18 mouse cellular contexts compared by ENCODE assay signal in the genomic region with DNA sequence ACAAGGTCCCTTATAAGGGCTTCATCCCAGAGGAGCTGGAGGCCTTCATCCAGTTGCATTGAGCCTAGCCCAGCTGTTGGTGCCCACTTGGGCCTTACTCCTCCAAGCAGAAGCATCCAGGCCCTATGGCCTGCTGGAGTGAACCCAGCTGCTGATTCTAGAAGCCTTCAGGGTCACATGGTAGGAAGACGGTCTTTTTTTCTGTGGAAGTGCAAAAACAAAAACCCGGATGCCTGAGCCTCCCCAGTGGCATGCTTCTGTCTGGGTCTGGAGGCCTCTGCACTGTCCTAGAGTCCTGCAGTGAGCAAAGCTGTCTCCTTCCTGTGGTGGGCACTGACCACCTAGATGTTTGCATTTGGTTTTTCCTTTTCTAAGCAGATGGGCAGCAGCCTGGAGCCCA. TPM values are rescaled to one million over a fixed set of nuclear protein-coding genes. Genes with fewer than 3 reads are reported as not detected.
DNase-seq lines count a peak whose midpoint lies in the region; ATAC-seq and TF ChIP-seq lines count a peak whose summit lies in the region.
"Not testable (repeated sequence)": the region's sequence is repeated elsewhere in the genome, so short reads cannot be mapped to it uniquely, and the experiment has no call there.
"Had no signal": no experiment of that assay in that cellular context is flagged by ENCODE, and none has a peak within 500 bp of the region (broad histone marks: within the 10 kb centered on the region; RNA-seq: fewer than 3 reads in every experiment).

No protein-coding gene starts in this region.

- not testable (repeated sequence) for H3ac ChIP-seq in myocyte (ENCODE audit: control insufficient read depth, insufficient read length)

- H3K27ac ChIP-seq in cortical plate, adult 2 months (ENCODE audit: insufficient read depth, low read length); heart, embryonic 16.5 days (ENCODE audit: low read length); intestine, embryonic 16.5 days (ENCODE audit: low read length); limb, embryonic 13.5 days; lung, embryonic 15.5 days: not testable (repeated sequence)
- peak overlapping the region; percentile 98 for H3K27ac ChIP-seq in gastrocnemius, adult 2 months

- not testable (repeated sequence) for DNase-seq in gastrocnemius, adult 2 months

- peaks cover 22% of the 10 kb centered on the region for H3K36me3 ChIP-seq in heart, embryonic 16.5 days (ENCODE audit: control insufficient read depth, insufficient read depth)
- H3K36me3 ChIP-seq in intestine, embryonic 16.5 days (ENCODE audit: control insufficient read depth, insufficient read depth, low read length) = peaks cover 13% of the 10 kb centered on the region
- peaks cover 53% of the 10 kb centered on the region for H3K36me3 ChIP-seq in limb, embryonic 13.5 days
- peaks cover 42% of the 10 kb centered on the region for H3K36me3 ChIP-seq in lung, embryonic 15.5 days
- not testable (repeated sequence) for H3K36me3 ChIP-seq in myocyte (ENCODE audit: control insufficient read depth, insufficient read depth)

- peaks cover 40% of the 10 kb centered on the region for H3K79me2 ChIP-seq in myocyte (ENCODE audit: control insufficient read depth, insufficient read depth)

- H3K4me1 ChIP-seq in cortical plate, adult 2 months (ENCODE audit: control insufficient read depth, insufficient read depth, low read length) = peaks cover 15% of the 10 kb centered on the region
- peaks cover 62% of the 10 kb centered on the region for H3K4me1 ChIP-seq in heart, embryonic 16.5 days (ENCODE audit: control insufficient read depth, insufficient read depth, low read length)
- H3K4me1 ChIP-seq in intestine, embryonic 16.5 days (ENCODE audit: control insufficient read depth, insufficient read depth, low read length) = peaks cover 43% of the 10 kb centered on the region
- H3K4me1 ChIP-seq in limb, embryonic 13.5 days = peaks cover 50% of the 10 kb centered on the region
- H3K4me1 ChIP-seq in lung, embryonic 15.5 days = peaks cover 48% of the 10 kb centered on the region

- peak overlapping the region; percentile 95 for H3K4me2 ChIP-seq in heart, embryonic 16.5 days (ENCODE audit: low read depth, low read length)
- H3K4me2 ChIP-seq in intestine, embryonic 16.5 days (ENCODE audit: low read depth, low read length) = peak overlapping the region; percentile 16; the same call in 1 of the 2 replicates
- H3K4me2 ChIP-seq in limb, embryonic 13.5 days (replicated peaks) = peak overlapping the region; percentile 21; the same call in 1 of the 2 replicates
- 0 out of 2 replicates have a peak overlapping the region, but pooled peaks have one; percentile 96 for H3K4me2 ChIP-seq in lung, embryonic 15.5 days
- peak overlapping the region; percentile 77 for H3K4me2 ChIP-seq in myocyte (ENCODE audit: low read depth)

- WGBS in heart, embryonic 16.5 days = 49% methylated on average over 2 of the region's 2 CpGs
- WGBS in intestine, embryonic 16.5 days = 48% methylated on average over 2 of the region's 2 CpGs
- 84% methylated on average over 2 of the region's 2 CpGs for WGBS in limb, embryonic 13.5 days
- WGBS in lung, embryonic 15.5 days = 51% methylated on average over 2 of the region's 2 CpGs

- not testable (repeated sequence) for ATAC-seq in heart, embryonic 16.5 days (replicated peaks; ENCODE audit: extremely low read depth, insufficient read depth, low FRiP score); intestine, embryonic 16.5 days; limb, embryonic 13.5 days (ENCODE audit: low FRiP score, low read depth); lung, embryonic 15.5 days (ENCODE audit: borderline replicate concordance, extremely low read depth, low FRiP score, low TSS enrichment)

- intact Hi-C loops in gastrocnemius, adult 2 months (cut with DNase I) = loop anchor here (10.0 kb wide), 1 partner anchor 294 kb away; no protein-coding TSS in a partner anchor

- peak overlapping the region; percentile 49 for H3K9ac ChIP-seq in heart, embryonic 16.5 days (ENCODE audit: low read length)
- H3K9ac ChIP-seq in intestine, embryonic 16.5 days (ENCODE audit: low read depth, low read length) = peak overlapping the region; percentile 43; the same call in 1 of the 2 replicates
- peak overlapping the region; percentile 61 for H3K9ac ChIP-seq in limb, embryonic 13.5 days
- not testable (repeated sequence) for H3K9ac ChIP-seq in lung, embryonic 15.5 days

- TF ChIP-seq POLR2A in cortical plate, adult 2 months (IDR thresholded peaks at IDR 0.05; ENCODE audit: extremely low read depth, insufficient read depth, low read length); myocyte (IDR thresholded peaks at IDR 0.05; ENCODE audit: insufficient read length, low read depth): not testable (repeated sequence)

- H3K4me3 ChIP-seq in cortical plate, adult 2 months (ENCODE audit: insufficient read depth, low read length) = peak overlapping the region; percentile 15; the same call in 1 of the 2 replicates
- H3K4me3 ChIP-seq in gastrocnemius, adult 2 months = peak overlapping the region; percentile 87
- peak overlapping the region; percentile 28 for H3K4me3 ChIP-seq in heart, embryonic 16.5 days (ENCODE audit: low read length)
- peak overlapping the region; percentile 18 for H3K4me3 ChIP-seq in intestine, embryonic 16.5 days (ENCODE audit: low read length)
- 0 out of 2 replicates have a peak overlapping the region, but pooled peaks have one; percentile 5 for H3K4me3 ChIP-seq in limb, embryonic 13.5 days
- H3K4me3 ChIP-seq in lung, embryonic 15.5 days = not testable (repeated sequence)
- H3K4me3 ChIP-seq in myocyte = peak overlapping the region; percentile 50

- not testable (repeated sequence) for H3K9me3 ChIP-seq in heart, embryonic 16.5 days (replicated peaks; ENCODE audit: control insufficient read depth, low read length); intestine, embryonic 16.5 days (ENCODE audit: control insufficient read depth, low read length); limb, embryonic 13.5 days; lung, embryonic 15.5 days

- TF ChIP-seq CTCF in cortical plate, adult 2 months (IDR thresholded peaks at IDR 0.05; ENCODE audit: extremely low read depth, insufficient read depth, low read length); gastrocnemius, adult 2 months (IDR thresholded peaks at IDR 0.05): not testable (repeated sequence)

- H3K27me3 ChIP-seq in heart, embryonic 16.5 days (ENCODE audit: control insufficient read depth, insufficient read depth, low read length); intestine, embryonic 16.5 days (replicated peaks; ENCODE audit: control insufficient read depth, insufficient read depth, low read length); limb, embryonic 13.5 days; lung, embryonic 15.5 days; myocyte (ENCODE audit: control insufficient read depth, insufficient read depth, insufficient read length): not testable (repeated sequence)

RNA-seq across cellular contexts. Expression of gene Fem1a, which starts 2.2 kb away (rescaled TPM):
- polyA plus RNA-seq in cortical plate, adult 2 months (2012; rRNA removed) = 23.3 and 24.1 TPM in 2 replicates
- 100 to 1,000 TPM; 165 to 176 TPM for total RNA-seq in gastrocnemius, adult 2 months (2021)
- 25.6 and 26.9 TPM in 2 replicates for polyA plus RNA-seq in heart, embryonic 16.5 days (2015; fragmentation: Nextera tagmentation; extraction: Ambion mirVana)
- polyA plus RNA-seq in intestine, embryonic 16.5 days (2015; fragmentation: Nextera tagmentation; extraction: Ambion mirVana) = 11.7 and 12.8 TPM in 2 replicates
- 12.3 and 13.7 TPM in 2 replicates for polyA plus RNA-seq in limb, embryonic 13.5 days (2015; fragmentation: Nextera tagmentation; extraction: Ambion mirVana)
- 11.7 and 13.3 TPM in 2 replicates for polyA plus RNA-seq in lung, embryonic 15.5 days (2015; fragmentation: Nextera tagmentation; extraction: Ambion mirVana)
- polyA plus RNA-seq in myocyte (2012; fragmentation: generic; extraction: Trizol) = 43.6 TPM

RNA-seq across cellular contexts. Expression of gene Ticam1, which starts 17.8 kb away (rescaled TPM):
- polyA plus RNA-seq in cortical plate, adult 2 months (2012; rRNA removed) = 4.2 and 4.8 TPM in 2 replicates
- total RNA-seq in gastrocnemius, adult 2 months (2021) = 1 to 10 TPM; 2.7 to 3.4 TPM
- 7.6 and 8.6 TPM in 2 replicates for polyA plus RNA-seq in heart, embryonic 16.5 days (2015; fragmentation: Nextera tagmentation; extraction: Ambion mirVana)
- 16.4 and 19.4 TPM in 2 replicates for polyA plus RNA-seq in intestine, embryonic 16.5 days (2015; fragmentation: Nextera tagmentation; extraction: Ambion mirVana)
- polyA plus RNA-seq in limb, embryonic 13.5 days (2015; fragmentation: Nextera tagmentation; extraction: Ambion mirVana) = 4.4 and 4.6 TPM in 2 replicates
- 4.2 and 4.6 TPM in 2 replicates for polyA plus RNA-seq in lung, embryonic 15.5 days (2015; fragmentation: Nextera tagmentation; extraction: Ambion mirVana)
- 9.1 TPM for polyA plus RNA-seq in myocyte (2012; fragmentation: generic; extraction: Trizol)

RNA-seq across cellular contexts. Expression of gene Plin3, which starts 33.9 kb away (rescaled TPM):
- 8.4 and 10.1 TPM in 2 replicates for polyA plus RNA-seq in cortical plate, adult 2 months (2012; rRNA removed)
- 10 to 100 TPM; 42.4 to 75.0 TPM for total RNA-seq in gastrocnemius, adult 2 months (2021)
- polyA plus RNA-seq in heart, embryonic 16.5 days (2015; fragmentation: Nextera tagmentation; extraction: Ambion mirVana) = 79.3 and 89.4 TPM in 2 replicates
- 287 and 364 TPM in 2 replicates for polyA plus RNA-seq in intestine, embryonic 16.5 days (2015; fragmentation: Nextera tagmentation; extraction: Ambion mirVana)
- polyA plus RNA-seq in limb, embryonic 13.5 days (2015; fragmentation: Nextera tagmentation; extraction: Ambion mirVana) = 78.1 and 80.4 TPM in 2 replicates
- polyA plus RNA-seq in lung, embryonic 15.5 days (2015; fragmentation: Nextera tagmentation; extraction: Ambion mirVana) = 82.4 and 82.5 TPM in 2 replicates
- polyA plus RNA-seq in myocyte (2012; fragmentation: generic; extraction: Trizol) = 44.8 TPM

RNA-seq across cellular contexts. Expression of gene Dpp9, which starts 40.1 kb away (rescaled TPM):
- 51.2 and 52.0 TPM in 2 replicates for polyA plus RNA-seq in cortical plate, adult 2 months (2012; rRNA removed)
- 10 to 100 TPM; 34.0 to 43.2 TPM for total RNA-seq in gastrocnemius, adult 2 months (2021)
- 23.4 and 26.4 TPM in 2 replicates for polyA plus RNA-seq in heart, embryonic 16.5 days (2015; fragmentation: Nextera tagmentation; extraction: Ambion mirVana)
- 33.5 and 35.1 TPM in 2 replicates for polyA plus RNA-seq in intestine, embryonic 16.5 days (2015; fragmentation: Nextera tagmentation; extraction: Ambion mirVana)
- 34.9 and 39.8 TPM in 2 replicates for polyA plus RNA-seq in limb, embryonic 13.5 days (2015; fragmentation: Nextera tagmentation; extraction: Ambion mirVana)
- 37.1 and 37.6 TPM in 2 replicates for polyA plus RNA-seq in lung, embryonic 15.5 days (2015; fragmentation: Nextera tagmentation; extraction: Ambion mirVana)
- 37.1 TPM for polyA plus RNA-seq in myocyte (2012; fragmentation: generic; extraction: Trizol)

RNA-seq across cellular contexts. Expression of gene Arrdc5, which starts 41.3 kb away (rescaled TPM):
- polyA plus RNA-seq in cortical plate, adult 2 months (2012; rRNA removed) = not detected in 2 replicates
- not detected for total RNA-seq in gastrocnemius, adult 2 months (2021)
- 0.21 TPM in 1 of 2 replicates, not detected in the other for polyA plus RNA-seq in heart, embryonic 16.5 days (2015; fragmentation: Nextera tagmentation; extraction: Ambion mirVana)
- polyA plus RNA-seq in intestine, embryonic 16.5 days (2015; fragmentation: Nextera tagmentation; extraction: Ambion mirVana) = not detected in 2 replicates
- polyA plus RNA-seq in limb, embryonic 13.5 days (2015; fragmentation: Nextera tagmentation; extraction: Ambion mirVana) = not detected in 2 replicates
- not detected in 2 replicates for polyA plus RNA-seq in lung, embryonic 15.5 days (2015; fragmentation: Nextera tagmentation; extraction: Ambion mirVana)
- polyA plus RNA-seq in myocyte (2012; fragmentation: generic; extraction: Trizol) = not detected
- total RNA-seq: adrenal gland, postnatal 4 days; ES-E14; gastrocnemius, postnatal 4 days; hindbrain, postnatal 0 days; layer of hippocampus, postnatal 36 days; left cerebral cortex, postnatal 36 days had no signal
- polyA plus RNA-seq: C2C12; forebrain, embryonic 14.5 days; hindbrain, postnatal 0 days; liver, postnatal 0 days; midbrain, embryonic 16.5 days; stomach, postnatal 0 days had no signal

Comparison
In these comparisons a context has a peak if more than half of its experiments do, and no peak if none do; other contexts are left out.
1. H3K4me2 ChIP-seq: peak in every context shown above with its lines; median percentile 96 in lung, embryonic 15.5 days; 95 in heart, embryonic 16.5 days; 77 in myocyte; 21 in limb, embryonic 13.5 days; 16 in intestine, embryonic 16.5 days.